Mouse (Mus musculus): ENCODE data around the gene Rpl38. TPM values are rescaled to one million over a fixed set of nuclear protein-coding genes. Genes with fewer than 3 reads are reported as not detected.

The Rpl38 gene
- total and polyA plus RNA-seq, 3 experiments, result 335 to 660 (median 587) TPM

DNA sequence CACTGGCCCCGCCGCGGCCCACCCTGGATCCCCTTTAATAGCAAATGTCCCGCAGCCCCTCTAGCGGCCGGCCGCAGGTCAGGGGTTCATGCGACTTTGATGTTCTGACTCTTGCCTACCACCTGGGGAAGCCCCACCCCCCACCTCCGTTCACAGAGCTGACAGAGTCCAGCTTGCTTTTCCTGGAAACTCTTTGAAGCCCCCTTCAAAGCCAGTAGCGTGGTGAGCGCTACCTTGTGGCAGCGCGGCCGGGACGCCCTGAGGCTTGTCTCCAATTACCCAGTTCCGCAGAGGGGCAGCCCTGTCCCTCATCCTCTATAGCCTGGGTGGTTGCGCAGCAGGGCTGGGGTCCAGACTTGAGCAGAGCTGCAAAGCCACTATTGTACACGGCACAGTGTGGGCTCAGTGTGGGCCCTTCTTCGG lies 28.6 kb upstream of the Rpl38 start:
- H3K27ac ChIP-seq, result no peak overlapping the region
- intact Hi-C loops (cut with DNase I), result loop anchor here (10.0 kb wide), 1 partner anchor 565 kb away; no protein-coding TSS in a partner anchor
- H3K4me1 ChIP-seq (ENCODE audit: control insufficient read depth, insufficient read depth, low read length), result no peaks in the 10 kb centered on the region
- H3K4me3 ChIP-seq, result no peak overlapping the region
- TF ChIP-seq EP300 (IDR thresholded peaks at IDR 0.05; ENCODE audit: insufficient read depth, low read depth, low read length) (no peak), POLR2A (IDR thresholded peaks at IDR 0.05; ENCODE audit: insufficient read depth, low read depth, low read length) (no peak), CTCF (IDR thresholded peaks at IDR 0.05) (no peak)
- H3K27me3 ChIP-seq (ENCODE audit: control insufficient read depth, insufficient read depth, low read length), result peaks cover 2% of the 10 kb centered on the region; the same call in 1 of the 2 replicates
- no peaks in the 10 kb centered on the region for H3K36me3 ChIP-seq (ENCODE audit: control insufficient read depth, insufficient read depth, low read length)
- H3K9ac ChIP-seq (ENCODE audit: low read depth, low read length), result no peak overlapping the region
- no peaks in the 10 kb centered on the region for H3K79me2 ChIP-seq (replicated peaks; ENCODE audit: control insufficient read depth, insufficient read depth, low read length)
- WGBS, result 15% methylated on average over 19 of the region's 19 CpGs
- no peak for DNase-seq

GRCm38 (mm10) chr11:114640658-114641057 lies 27.7 kb upstream of the Rpl38 start:
- H3K9ac ChIP-seq (ENCODE audit: low read depth, low read length), result no peak overlapping the region
- peaks cover 2% of the 10 kb centered on the region; the same call in 1 of the 2 replicates for H3K27me3 ChIP-seq (ENCODE audit: control insufficient read depth, insufficient read depth, low read length)
- H3K4me1 ChIP-seq (ENCODE audit: control insufficient read depth, insufficient read depth, low read length), result no peaks in the 10 kb centered on the region
- H3K27ac ChIP-seq, result no peak overlapping the region
- H3K79me2 ChIP-seq (replicated peaks; ENCODE audit: control insufficient read depth, insufficient read depth, low read length), result no peaks in the 10 kb centered on the region
- no peak overlapping the region for H3K4me3 ChIP-seq
- no peak for DNase-seq
- WGBS, result 66% methylated on average over 6 of the region's 6 CpGs
- no peaks in the 10 kb centered on the region for H3K36me3 ChIP-seq (ENCODE audit: control insufficient read depth, insufficient read depth, low read length)
- TF ChIP-seq EP300 (IDR thresholded peaks at IDR 0.05; ENCODE audit: insufficient read depth, low read depth, low read length) (no peak), CTCF (IDR thresholded peaks at IDR 0.05) (no peak), POLR2A (IDR thresholded peaks at IDR 0.05; ENCODE audit: insufficient read depth, low read depth, low read length) (no peak)
- intact Hi-C loops (cut with DNase I), result no loop called here

GRCm38 (mm10) chr11:114641136-114641535 lies 27.2 kb upstream of the Rpl38 start:
- no peak overlapping the region for H3K27ac ChIP-seq
- WGBS, result 80% methylated on average over 8 of the region's 8 CpGs
- H3K36me3 ChIP-seq (ENCODE audit: control insufficient read depth, insufficient read depth, low read length), result no peaks in the 10 kb centered on the region
- H3K4me1 ChIP-seq (ENCODE audit: control insufficient read depth, insufficient read depth, low read length), result no peaks in the 10 kb centered on the region
- DNase-seq, result no peak
- H3K9ac ChIP-seq (ENCODE audit: low read depth, low read length), result no peak overlapping the region
- H3K27me3 ChIP-seq (ENCODE audit: control insufficient read depth, insufficient read depth, low read length), result peaks cover 2% of the 10 kb centered on the region; the same call in 1 of the 2 replicates
- intact Hi-C loops (cut with DNase I), result no loop called here
- TF ChIP-seq CTCF (IDR thresholded peaks at IDR 0.05) (no peak), POLR2A (IDR thresholded peaks at IDR 0.05; ENCODE audit: insufficient read depth, low read depth, low read length) (no peak), EP300 (IDR thresholded peaks at IDR 0.05; ENCODE audit: insufficient read depth, low read depth, low read length) (no peak)
- H3K4me3 ChIP-seq, result no peak overlapping the region
- no peaks in the 10 kb centered on the region for H3K79me2 ChIP-seq (replicated peaks; ENCODE audit: control insufficient read depth, insufficient read depth, low read length)

DNA sequence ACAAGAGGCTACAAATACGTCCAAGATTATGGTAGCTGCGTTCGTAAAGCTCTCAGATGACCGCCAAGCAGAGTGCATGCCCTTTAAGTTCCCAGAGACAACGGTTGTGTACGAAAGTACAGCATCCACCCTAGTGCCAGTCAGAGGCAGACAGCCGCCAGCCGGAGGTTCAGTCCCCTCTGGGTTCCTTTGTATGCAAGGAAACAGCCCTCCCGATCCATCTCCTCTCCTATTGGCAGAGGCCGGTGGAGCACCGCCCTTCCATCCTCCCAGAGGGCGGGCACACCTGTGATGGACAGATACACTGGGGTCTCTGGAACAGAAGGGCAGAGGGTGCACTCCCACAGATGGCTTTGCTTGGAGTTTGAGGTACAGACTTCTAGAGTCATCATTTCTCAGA lies 26.1 kb upstream of the Rpl38 start:
- intact Hi-C loops (cut with DNase I), result no loop called here
- Histone ChIP-seq H3K9ac (ENCODE audit: low read depth, low read length) (no peak overlapping the region), H3K79me2 (replicated peaks; ENCODE audit: control insufficient read depth, insufficient read depth, low read length) (no peaks in the 10 kb centered on the region), H3K36me3 (ENCODE audit: control insufficient read depth, insufficient read depth, low read length) (no peaks in the 10 kb centered on the region), H3K27ac (no peak overlapping the region), H3K27me3 (ENCODE audit: control insufficient read depth, insufficient read depth, low read length) (peaks cover 2% of the 10 kb centered on the region; the same call in 1 of the 2 replicates), H3K4me3 (no peak overlapping the region), H3K4me1 (ENCODE audit: control insufficient read depth, insufficient read depth, low read length) (no peaks in the 10 kb centered on the region)
- WGBS, result 63% methylated on average over 12 of the region's 12 CpGs
- no peak for DNase-seq
- TF ChIP-seq CTCF (IDR thresholded peaks at IDR 0.05) (no peak), EP300 (IDR thresholded peaks at IDR 0.05; ENCODE audit: insufficient read depth, low read depth, low read length) (no peak), POLR2A (IDR thresholded peaks at IDR 0.05; ENCODE audit: insufficient read depth, low read depth, low read length) (no peak)

DNA sequence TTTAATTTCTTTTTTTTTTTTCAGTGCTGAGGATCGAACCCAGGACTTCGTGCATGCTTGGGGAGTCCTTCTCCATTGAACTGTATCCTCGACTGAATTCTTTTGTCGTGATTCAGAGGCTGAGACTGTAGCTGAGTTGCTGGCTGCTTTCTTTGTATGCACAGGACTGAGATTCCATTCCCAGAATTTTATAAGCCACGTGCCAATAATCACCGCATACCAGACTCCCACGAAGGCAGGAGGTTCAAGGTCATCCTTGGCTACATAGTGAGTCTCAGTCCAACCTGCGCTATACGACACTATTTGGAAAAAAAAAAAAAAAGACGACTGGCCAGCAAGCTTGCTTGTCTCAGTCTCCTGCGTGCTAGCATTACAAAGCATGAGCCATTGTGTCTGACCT lies 25.4 kb upstream of the Rpl38 start:
- WGBS, result 59% methylated on average over 11 of the region's 11 CpGs
- Histone ChIP-seq H3K9ac (ENCODE audit: low read depth, low read length) (no peak overlapping the region), H3K36me3 (ENCODE audit: control insufficient read depth, insufficient read depth, low read length) (no peaks in the 10 kb centered on the region), H3K4me1 (ENCODE audit: control insufficient read depth, insufficient read depth, low read length) (no peaks in the 10 kb centered on the region), H3K4me3 (no peak overlapping the region), H3K79me2 (replicated peaks; ENCODE audit: control insufficient read depth, insufficient read depth, low read length) (no peaks in the 10 kb centered on the region), H3K27ac (no peak overlapping the region), H3K27me3 (ENCODE audit: control insufficient read depth, insufficient read depth, low read length) (peaks cover 2% of the 10 kb centered on the region; the same call in 1 of the 2 replicates)
- intact Hi-C loops (cut with DNase I), result no loop called here
- no peak for TF ChIP-seq POLR2A (IDR thresholded peaks at IDR 0.05; ENCODE audit: insufficient read depth, low read depth, low read length)
- TF ChIP-seq CTCF (IDR thresholded peaks at IDR 0.05), result no peak
- no peak for TF ChIP-seq EP300 (IDR thresholded peaks at IDR 0.05; ENCODE audit: insufficient read depth, low read depth, low read length)
- DNase-seq, result no peak

GRCm38 (mm10) chr11:114644122-114644521 lies 24.2 kb upstream of the Rpl38 start:
- DNase-seq, result no peak
- no peak overlapping the region for H3K9ac ChIP-seq (ENCODE audit: low read depth, low read length)
- no peak overlapping the region for H3K27ac ChIP-seq
- TF ChIP-seq CTCF (IDR thresholded peaks at IDR 0.05) (no peak), EP300 (IDR thresholded peaks at IDR 0.05; ENCODE audit: insufficient read depth, low read depth, low read length) (no peak), POLR2A (IDR thresholded peaks at IDR 0.05; ENCODE audit: insufficient read depth, low read depth, low read length) (no peak)
- 51% methylated on average over 2 of the region's 2 CpGs for WGBS
- no peaks in the 10 kb centered on the region for H3K36me3 ChIP-seq (ENCODE audit: control insufficient read depth, insufficient read depth, low read length)
- intact Hi-C loops (cut with DNase I), result no loop called here
- no peaks in the 10 kb centered on the region for H3K79me2 ChIP-seq (replicated peaks; ENCODE audit: control insufficient read depth, insufficient read depth, low read length)
- H3K4me3 ChIP-seq, result no peak overlapping the region
- H3K27me3 ChIP-seq (ENCODE audit: control insufficient read depth, insufficient read depth, low read length), result peaks cover 2% of the 10 kb centered on the region; the same call in 1 of the 2 replicates
- no peaks in the 10 kb centered on the region for H3K4me1 ChIP-seq (ENCODE audit: control insufficient read depth, insufficient read depth, low read length)
